Mouse (Mus musculus): ENCODE data around the gene Tppp.

DNA sequence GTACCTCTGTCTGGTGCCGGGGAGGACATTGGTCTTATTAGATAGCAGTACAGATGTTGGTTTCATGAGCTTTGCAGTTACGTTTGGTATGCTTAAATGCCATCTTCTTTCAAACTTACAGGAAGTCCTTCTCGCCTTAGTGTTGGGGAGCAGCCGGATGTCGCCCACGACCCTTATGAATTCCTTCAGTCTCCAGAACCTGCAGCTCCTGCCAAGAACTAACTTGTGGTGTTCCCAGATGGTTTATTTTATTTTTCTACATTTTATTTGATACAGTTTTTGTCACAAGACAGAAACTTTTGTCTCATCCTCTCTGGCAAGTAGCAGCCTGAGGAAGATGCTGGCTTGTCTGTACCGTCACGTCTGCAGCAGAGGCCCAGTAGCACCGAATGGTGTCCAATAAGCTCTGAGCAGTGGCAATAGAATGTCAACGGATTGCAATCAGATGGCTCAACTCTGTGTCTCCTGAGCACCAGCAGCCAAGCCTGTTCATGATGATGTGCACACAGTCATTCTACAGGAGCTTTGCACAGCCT lies 49.0 kb upstream of the Tppp start:
- TF ChIP-seq CTCF (IDR thresholded peaks at IDR 0.05) (no peak), POLR2A (IDR thresholded peaks at IDR 0.05; ENCODE audit: insufficient read depth, low read depth, low read length) (no peak)
